Mouse (Mus musculus) MEL (cell line): ENCODE data around the gene Map4k1.

Experiments
- CHD1 ChIP-seq: IDR thresholded peaks from 2 replicates; pipeline ENCODE4 v1.6.1; 2012; ENCODE audit warnings: low read depth, mild to moderate bottlenecking, inconsistent platforms, low read length, improper control_type of control experiment
- GATA1 ChIP-seq: IDR thresholded peaks from 2 replicates; pipeline ENCODE4 v1.6.1; 2011; ENCODE audit warnings: low read depth, low read length, improper control_type of control experiment
- KAT2A ChIP-seq: conservative IDR thresholded peaks from 2 replicates; pipeline ENCODE4 v1.6.1; 2012; ENCODE audit warnings: low read depth, low read length, improper control_type of control experiment, inconsistent platforms
- MAX ChIP-seq: IDR thresholded peaks from 2 replicates; pipeline ENCODE4 v1.6.1; 2011; ENCODE audit warnings: low read length, improper control_type of control experiment
- MYC ChIP-seq: IDR thresholded peaks from 2 replicates; pipeline ENCODE4 v1.6.1; 2011; ENCODE audit warnings: low read depth, mild to moderate bottlenecking, low read length, improper control_type of control experiment, moderate library complexity
- NELFE ChIP-seq: IDR thresholded peaks from 2 replicates; pipeline ENCODE4 v1.6.1; 2011; ENCODE audit warnings: low read depth, low read length, improper control_type of control experiment
- ZKSCAN1 ChIP-seq: IDR thresholded peaks from 2 replicates; pipeline ENCODE4 v1.6.1; 2012; ENCODE audit warnings: low read depth, mild to moderate bottlenecking, inconsistent platforms, low read length, improper control_type of control experiment, moderate library complexity

DNA sequence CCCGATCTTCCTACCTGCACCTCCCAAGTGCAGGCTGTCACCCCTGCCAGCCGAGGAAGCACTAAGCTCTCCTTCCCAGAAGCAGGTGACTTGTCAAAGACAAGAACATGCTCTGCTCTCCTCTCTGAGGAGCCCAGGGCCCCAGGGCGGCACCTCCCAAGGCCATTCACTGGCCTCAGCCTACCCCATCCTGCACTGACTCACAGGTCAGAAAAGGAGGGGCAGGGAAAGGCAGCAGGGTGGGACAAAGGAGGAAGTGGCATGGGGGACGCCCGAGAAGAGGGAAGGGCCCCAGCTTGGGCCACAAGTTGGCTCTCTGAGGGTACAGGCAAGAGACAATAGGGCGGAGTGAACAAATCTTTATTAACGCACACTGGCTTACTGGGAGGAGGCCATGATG lies 10.8 kb upstream of the Map4k1 start:
- TF ChIP-seq GATA1 (no peak), MYC (no peak), MAX (no peak), CHD1 (no peak), KAT2A (no peak), ZKSCAN1 (no peak), NELFE (no peak)
